Mouse (Mus musculus) ovary, adult 18-20 months (tissue): ENCODE measurements at regions not wholly inside any gene's neighbourhood (a gene's known extent, or its start where the extent isn't known, plus 50 kb on each side); places are given as distances from the start of the nearest gene placed in this dataset.

Experiments used
- DNase-seq: peaks from one replicate; pipeline ENCODE4 v3.0.0; 2022; ENCODE audit warnings: low spot score, mixed read lengths

GRCm38 (mm10) chrX:42332906-42333305 lies 156.6 kb upstream of the Tex13c2 start:
- DNase-seq, result no peak

GRCm38 (mm10) chrX:42333631-42334030 lies 155.9 kb upstream of the Tex13c2 start:
- DNase-seq, result no peak

DNA sequence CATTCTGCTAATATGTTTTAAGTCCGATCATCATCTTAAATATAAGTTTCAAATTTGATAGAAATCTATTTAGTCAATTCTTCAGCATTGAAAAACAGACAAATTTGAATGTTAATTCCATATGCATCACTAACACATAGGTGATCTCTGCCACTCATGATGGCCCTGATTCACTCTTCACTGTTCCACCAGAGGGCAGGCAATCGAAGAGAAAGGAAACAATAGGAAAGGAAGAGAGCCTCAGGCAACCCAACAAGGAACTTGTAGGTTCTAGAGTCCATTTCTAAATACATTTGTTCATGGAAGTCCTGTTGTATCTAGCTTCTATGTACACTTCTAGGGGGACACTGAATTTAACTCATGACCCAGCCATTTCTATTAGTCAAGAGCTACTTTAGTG lies 154.7 kb upstream of the Tex13c2 start:
- no peak for DNase-seq

DNA sequence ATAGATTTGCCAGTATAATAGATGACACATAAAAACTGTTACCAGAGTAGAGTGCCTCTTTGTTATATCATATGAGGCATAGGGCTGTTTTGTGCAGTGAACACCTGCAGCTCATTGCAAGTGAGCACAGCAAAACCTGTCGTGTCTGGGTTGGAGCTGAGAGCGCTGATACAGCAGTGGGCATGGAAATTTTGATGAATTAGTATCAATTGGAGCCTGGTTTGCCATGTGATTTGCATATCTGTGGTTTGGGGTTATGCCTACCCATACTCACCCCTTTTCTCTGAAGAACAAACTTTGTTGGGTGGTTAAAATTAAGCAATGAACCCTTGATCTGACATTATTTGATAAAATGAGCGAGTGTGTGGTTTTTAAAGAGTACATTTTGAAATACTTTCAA lies 152.7 kb upstream of the Tex13c2 start:
- DNase-seq, result no peak

GRCm38 (mm10) chrX:42342362-42342761 lies 147.1 kb upstream of the Tex13c2 start:
- no peak for DNase-seq

- no peak for DNase-seq
These were observed 146.3 kb upstream of the Tex13c2 start for GRCm38 (mm10) chrX:42342951-42343879.

DNA sequence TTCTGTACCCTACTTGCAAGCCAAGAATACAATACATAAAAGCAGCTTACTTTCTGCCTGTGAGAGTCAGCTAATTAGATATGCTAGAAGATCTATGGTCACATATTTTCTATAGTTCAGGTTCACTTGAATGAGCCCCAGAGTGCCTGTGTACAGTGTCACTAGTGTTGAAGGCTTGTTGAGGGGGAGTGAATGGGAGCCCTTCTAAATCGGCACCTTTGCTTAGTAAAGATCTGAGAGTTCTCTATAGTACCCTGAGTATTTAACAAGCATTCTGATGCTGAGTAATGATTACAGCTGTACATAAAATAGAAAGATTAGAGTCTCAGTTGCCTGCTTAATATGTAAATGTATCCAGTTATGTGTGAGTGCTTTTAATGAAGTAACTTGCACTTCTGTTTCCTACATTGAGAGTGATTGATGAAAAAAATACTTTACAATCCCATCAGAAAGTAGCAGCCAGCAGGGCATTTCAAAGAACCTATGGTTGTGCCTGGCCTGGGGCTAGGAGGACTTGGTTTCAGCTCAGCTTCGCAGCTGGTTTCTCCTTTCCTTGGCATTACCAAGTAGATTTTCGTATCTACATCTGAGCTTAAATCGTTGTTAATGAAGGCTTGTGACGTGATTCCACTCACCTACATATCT lies 136.8 kb upstream of the Tex13c2 start:
- DNase-seq, result no peak

GRCm38 (mm10) chrX:42359381-42360172 lies 129.9 kb upstream of the Tex13c2 start:
- no peak for DNase-seq

- DNase-seq, result no peak
These were observed 129.1 kb upstream of the Tex13c2 start for GRCm38 (mm10) chrX:42360173-42360931.

DNA sequence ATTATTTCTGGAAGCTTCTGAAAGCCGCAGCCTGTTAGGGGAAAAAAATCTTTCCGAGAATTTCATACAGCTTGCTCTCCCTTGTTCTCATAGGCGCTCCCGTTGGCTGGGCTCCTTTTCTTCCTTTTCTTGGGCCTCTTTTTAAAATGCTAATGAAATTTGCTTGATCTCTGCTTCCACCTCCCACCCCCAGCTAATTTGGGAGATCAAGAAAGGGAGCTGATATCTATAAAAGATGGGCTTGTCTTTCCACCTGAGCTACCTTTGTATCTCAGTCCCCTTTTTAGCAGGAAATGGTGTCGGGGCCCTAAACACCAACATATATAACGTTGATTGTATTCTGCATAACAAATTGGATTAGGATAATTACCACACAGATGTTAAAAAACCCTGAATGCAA lies 128.5 kb upstream of the Tex13c2 start:
- DNase-seq, result no peak

DNA sequence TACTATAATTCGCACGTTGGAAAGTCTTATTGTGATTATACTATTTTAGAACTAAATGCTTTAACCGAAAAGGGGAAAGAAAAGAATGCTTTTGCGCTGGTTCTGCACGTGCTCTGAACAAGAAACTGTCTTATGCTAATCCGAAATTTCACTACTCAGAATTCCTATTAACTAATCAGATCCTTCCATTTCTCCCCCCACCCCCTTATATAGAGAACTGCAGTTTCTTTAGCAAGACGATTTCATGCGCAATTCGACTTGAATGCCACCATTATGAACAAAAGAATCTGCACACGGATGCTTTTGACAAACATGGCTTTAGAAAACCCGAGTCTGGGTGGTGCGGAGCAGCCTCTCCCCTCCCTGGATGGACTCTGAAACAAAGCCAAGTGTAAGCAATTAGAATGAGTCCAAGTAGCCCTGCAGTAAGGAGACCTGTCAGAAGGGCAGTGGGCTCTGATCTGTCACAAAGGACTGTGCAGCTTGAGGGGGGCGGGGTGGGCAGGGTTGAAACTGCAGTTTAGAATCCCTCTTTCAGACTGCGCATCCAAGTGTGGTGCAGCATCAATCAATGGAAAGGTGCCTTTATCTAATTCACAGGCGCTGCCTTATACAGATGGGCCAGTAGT lies 128.0 kb upstream of the Tex13c2 start:
- DNase-seq, result no peak

GRCm38 (mm10) chrX:42364137-42364536 lies 125.4 kb upstream of the Tex13c2 start:
- no peak for DNase-seq

GRCm38 (mm10) chrX:42373794-42374398 lies 115.6 kb upstream of the Tex13c2 start:
- peak; percentile 7 for DNase-seq

DNA sequence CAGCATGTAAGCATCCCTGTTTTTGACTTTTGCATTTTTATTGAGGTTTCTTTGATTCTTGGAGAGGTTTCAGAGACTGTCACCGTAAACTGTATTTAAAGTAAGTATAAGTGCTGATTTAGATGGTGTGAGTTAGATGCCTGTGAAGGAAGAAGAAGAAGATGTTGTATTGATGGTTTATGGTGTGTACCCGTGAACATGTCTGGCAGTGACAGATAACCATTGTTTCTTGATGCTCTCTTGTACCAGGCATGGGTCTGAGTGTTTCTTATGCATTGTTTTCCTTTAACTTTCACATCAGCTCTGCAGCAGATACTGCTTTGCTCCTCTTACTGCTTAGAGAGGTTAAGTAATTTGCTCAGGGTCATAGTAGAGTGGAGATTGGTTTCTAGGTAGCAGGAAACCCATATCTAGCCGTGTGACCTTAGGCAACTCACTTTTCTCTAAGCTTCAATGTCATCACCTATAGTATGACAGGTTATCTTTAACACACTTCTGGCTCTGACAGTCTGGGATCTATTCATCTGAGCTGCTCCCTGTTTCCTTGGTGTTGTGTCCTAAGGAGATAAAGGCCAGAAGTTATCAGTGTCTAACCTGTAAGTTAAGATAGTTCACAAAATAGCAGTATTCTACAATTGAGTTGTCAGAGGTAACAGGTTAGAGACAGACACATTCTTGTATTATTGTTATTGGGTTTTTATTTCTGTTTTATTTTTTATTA lies 95.5 kb upstream of the Tex13c2 start:
- no peak for DNase-seq

DNA sequence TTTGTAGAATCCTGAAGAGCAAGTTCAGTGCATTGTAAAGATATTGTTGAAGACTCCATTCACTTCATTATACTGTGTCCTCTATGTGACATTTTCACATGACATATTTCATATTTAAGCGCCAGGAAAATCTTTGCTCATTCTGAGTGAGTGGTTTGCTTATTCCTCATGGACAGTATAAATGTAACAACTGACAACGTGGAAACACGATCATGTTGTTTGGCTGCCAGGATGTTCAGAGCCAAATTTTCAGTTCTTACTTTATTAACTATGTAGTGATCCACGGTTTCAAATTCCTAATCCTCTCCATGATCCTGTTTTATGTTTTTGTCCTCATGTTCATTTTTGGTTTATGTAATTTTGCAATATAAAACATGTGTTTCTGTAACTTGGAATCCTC lies 93.0 kb upstream of the Tex13c2 start:
- DNase-seq, result no peak

GRCm38 (mm10) chrX:42398836-42399235 lies 90.7 kb upstream of the Tex13c2 start:
- no peak for DNase-seq

DNA sequence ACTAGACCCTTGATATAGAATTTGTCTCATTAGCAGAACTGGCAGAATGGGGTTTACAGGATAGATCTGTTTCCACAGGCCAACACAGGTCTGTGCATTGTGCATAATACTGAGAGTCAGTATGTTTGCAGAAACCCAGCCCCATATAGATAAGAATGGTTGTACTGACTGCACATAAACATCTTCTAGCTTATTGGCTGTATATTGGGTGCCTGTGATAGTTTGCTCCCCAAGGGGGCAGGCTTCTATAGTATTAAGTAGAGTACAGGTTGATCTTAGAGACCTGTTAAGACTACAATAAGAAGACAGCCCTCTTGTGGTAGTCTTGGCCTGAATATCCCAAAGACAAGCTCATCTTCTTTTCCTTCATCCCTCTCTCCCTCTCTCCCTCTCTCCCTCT lies 90.1 kb upstream of the Tex13c2 start:
- DNase-seq, result no peak

- no peak for DNase-seq
These were observed 88.4 kb upstream of the Tex13c2 start for GRCm38 (mm10) chrX:42401091-42401490.

GRCm38 (mm10) chrX:42401564-42402334 lies 87.7 kb upstream of the Tex13c2 start:
- no peak for DNase-seq

- no peak for DNase-seq
These were observed 87.2 kb upstream of the Tex13c2 start for GRCm38 (mm10) chrX:42402335-42402605.
